Mouse (Mus musculus) liver, embryonic 14.5 days (tissue): ENCODE measurements around the gene Pax7.

ENCODE experiments used
- CTCF ChIP-seq: IDR thresholded peaks from 2 replicates; pipeline ENCODE4 v1.5.1; 2016; ENCODE audit warnings: antibody characterized with exemption, low read depth, control low read depth
- EP300 ChIP-seq: IDR thresholded peaks from 2 replicates; pipeline ENCODE4 v1.6.1; 2016; ENCODE audit warnings: antibody characterized with exemption, low read depth

GRCm38 (mm10) chr4:139833817-139834401 is 581 bp upstream of the Pax7 start:
- TF ChIP-seq CTCF, result no peak
- TF ChIP-seq EP300, result no peak
